ENCODE assay signal across 14 mouse cellular contexts in the genomic region with DNA sequence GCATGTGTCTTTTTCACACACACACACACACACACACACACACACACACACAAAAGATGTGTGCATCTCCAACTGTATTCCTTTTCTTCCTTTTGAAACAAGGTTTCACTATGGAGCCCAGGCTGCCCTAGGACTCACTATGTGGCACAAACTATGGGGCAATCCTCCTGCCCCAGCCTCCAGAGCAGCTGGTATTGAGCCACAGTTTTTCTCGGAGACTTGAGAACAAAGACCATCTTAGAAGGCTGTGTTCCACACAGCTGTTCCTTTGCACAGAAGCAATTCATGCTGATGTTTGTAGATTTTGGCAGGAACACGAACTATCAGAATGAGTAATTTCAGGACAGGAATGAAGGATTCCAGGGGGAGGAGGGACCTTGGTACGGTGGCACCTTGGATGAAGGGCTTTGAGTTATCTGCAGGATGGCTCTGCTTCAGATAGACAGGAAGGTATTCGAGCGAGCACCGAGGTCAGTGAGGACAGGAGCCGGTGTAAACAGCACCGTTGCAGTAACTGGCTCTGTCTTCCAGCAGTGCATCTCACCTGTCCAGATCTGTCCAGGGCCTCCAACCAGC. TPM values are rescaled to one million over a fixed set of nuclear protein-coding genes. Genes with fewer than 3 reads are reported as not detected.
DNase-seq lines count a peak whose midpoint lies in the region; ATAC-seq and TF ChIP-seq lines count a peak whose summit lies in the region.
"Had no signal": no experiment of that assay in that cellular context is flagged by ENCODE, and none has a peak within 500 bp of the region (broad histone marks: within the 10 kb centered on the region; RNA-seq: fewer than 3 reads in every experiment).

No protein-coding gene starts in this region.

- no peaks in the 10 kb centered on the region for H3K9me3 ChIP-seq in forebrain, embryonic 13.5 days (replicated peaks)
- H3K9me3 ChIP-seq in forebrain, postnatal 0 days (ENCODE audit: low read length), result no peaks in the 10 kb centered on the region
- no peaks in the 10 kb centered on the region for H3K9me3 ChIP-seq in lung, embryonic 16.5 days (ENCODE audit: control insufficient read depth, low read length)
- H3K9me3 ChIP-seq in lung, postnatal 0 days (ENCODE audit: low read length), result no peaks in the 10 kb centered on the region
- H3K9me3 ChIP-seq in limb, embryonic 10.5 days (replicated peaks), result no peaks in the 10 kb centered on the region
- H3K9me3 ChIP-seq in neural tube, embryonic 15.5 days (replicated peaks), result no peaks in the 10 kb centered on the region
- H3K9me3 ChIP-seq: embryonic facial prominence, embryonic 13.5 days had no signal

- TF ChIP-seq EP300 in lung, postnatal 0 days (IDR thresholded peaks at IDR 0.05), result no peak

- H3K4me3 ChIP-seq in forebrain, embryonic 13.5 days, result no peak overlapping the region
- H3K4me3 ChIP-seq in forebrain, postnatal 0 days (ENCODE audit: low read depth, low read length), result no peak overlapping the region
- H3K4me3 ChIP-seq in lung, embryonic 16.5 days (ENCODE audit: low read length), result no peak overlapping the region
- H3K4me3 ChIP-seq in lung, postnatal 0 days (ENCODE audit: low read depth, low read length), result no peak overlapping the region
- no peak overlapping the region for H3K4me3 ChIP-seq in limb, embryonic 10.5 days
- H3K4me3 ChIP-seq in neural tube, embryonic 15.5 days (replicated peaks), result no peak overlapping the region
- H3K4me3 ChIP-seq: embryonic facial prominence, embryonic 13.5 days had no signal

- H3K27ac ChIP-seq in forebrain, embryonic 13.5 days, result peak overlapping the region; percentile 71
- no peak overlapping the region; the same call in 1 of the 2 replicates for H3K27ac ChIP-seq in forebrain, postnatal 0 days (ENCODE audit: low read depth, low read length)
- H3K27ac ChIP-seq in lung, embryonic 16.5 days (ENCODE audit: low read length), result peak overlapping the region; percentile 12; the same call in 1 of the 2 replicates
- no peak overlapping the region for H3K27ac ChIP-seq in lung, postnatal 0 days (ENCODE audit: low read length)
- H3K27ac ChIP-seq in limb, embryonic 10.5 days, result peak overlapping the region; percentile 50; the same call in 1 of the 2 replicates
- H3K27ac ChIP-seq in neural tube, embryonic 15.5 days (replicated peaks), result peak overlapping the region; percentile 7; the same call in 1 of the 2 replicates

- peaks cover 35% of the 10 kb centered on the region for H3K4me1 ChIP-seq in forebrain, embryonic 13.5 days
- H3K4me1 ChIP-seq in forebrain, postnatal 0 days (ENCODE audit: insufficient read depth), result peaks cover 15% of the 10 kb centered on the region
- H3K4me1 ChIP-seq in lung, embryonic 16.5 days (replicated peaks; ENCODE audit: control insufficient read depth, insufficient read depth, low read length), result peaks cover 41% of the 10 kb centered on the region
- peaks cover 30% of the 10 kb centered on the region for H3K4me1 ChIP-seq in lung, postnatal 0 days (ENCODE audit: insufficient read depth, low read depth, low read length)
- H3K4me1 ChIP-seq in limb, embryonic 10.5 days, result peaks cover 43% of the 10 kb centered on the region
- H3K4me1 ChIP-seq in neural tube, embryonic 15.5 days, result peaks cover 45% of the 10 kb centered on the region

- DNase-seq in forebrain, postnatal 0 days, result no peak
- no peak for DNase-seq in lung, postnatal 0 days (ENCODE audit: low spot score)
- no peak for DNase-seq in limb, embryonic 10.5 days (ENCODE audit: low spot score)
- no peak for DNase-seq in layer of hippocampus, adult 18-20 months (ENCODE audit: low spot score in 2 of 2)
- DNase-seq: cerebellum, adult 11 months; gastrocnemius, postnatal 10 days; lung, adult 18-20 months; right cerebral cortex, postnatal 4 days had no signal

- 73% methylated on average over 8 of the region's 8 CpGs for WGBS in forebrain, embryonic 13.5 days
- WGBS in forebrain, postnatal 0 days, result 60% methylated on average over 8 of the region's 8 CpGs
- WGBS in lung, embryonic 16.5 days, result 36% methylated on average over 8 of the region's 8 CpGs
- WGBS in lung, postnatal 0 days, result 39% methylated on average over 8 of the region's 8 CpGs
- WGBS in limb, embryonic 10.5 days, result 82% methylated on average over 8 of the region's 8 CpGs
- WGBS in neural tube, embryonic 15.5 days, result 69% methylated on average over 8 of the region's 8 CpGs

- no peak overlapping the region for H3K4me2 ChIP-seq in forebrain, embryonic 13.5 days
- H3K4me2 ChIP-seq in forebrain, postnatal 0 days (ENCODE audit: low read depth), result no peak overlapping the region
- no peak overlapping the region for H3K4me2 ChIP-seq in lung, embryonic 16.5 days (ENCODE audit: low read depth, low read length)
- H3K4me2 ChIP-seq in lung, postnatal 0 days (replicated peaks; ENCODE audit: low read depth, low read length), result no peak overlapping the region
- no peak overlapping the region for H3K4me2 ChIP-seq in neural tube, embryonic 15.5 days
- H3K4me2 ChIP-seq: embryonic facial prominence, embryonic 13.5 days had no signal

- no peak for TF ChIP-seq CTCF in forebrain, postnatal 0 days (IDR thresholded peaks at IDR 0.05; ENCODE audit: low read depth)
- TF ChIP-seq CTCF in lung, postnatal 0 days (IDR thresholded peaks at IDR 0.05), result no peak

- H3K27me3 ChIP-seq in forebrain, embryonic 13.5 days, result no peaks in the 10 kb centered on the region
- H3K27me3 ChIP-seq in forebrain, postnatal 0 days (ENCODE audit: insufficient read depth, low read length), result no peaks in the 10 kb centered on the region
- no peaks in the 10 kb centered on the region for H3K27me3 ChIP-seq in lung, embryonic 16.5 days (ENCODE audit: control insufficient read depth, insufficient read depth, low read depth, low read length)
- H3K27me3 ChIP-seq in lung, postnatal 0 days (replicated peaks; ENCODE audit: insufficient read depth, low read length), result no peaks in the 10 kb centered on the region
- no peaks in the 10 kb centered on the region for H3K27me3 ChIP-seq in limb, embryonic 10.5 days (ENCODE audit: low read depth, poor library complexity, severe bottlenecking)
- no peaks in the 10 kb centered on the region for H3K27me3 ChIP-seq in neural tube, embryonic 15.5 days (replicated peaks)
- H3K27me3 ChIP-seq: CH12.LX; embryonic facial prominence, embryonic 13.5 days had no signal

- H3K36me3 ChIP-seq in forebrain, embryonic 13.5 days (ENCODE audit: poor library complexity, severe bottlenecking), result no peaks in the 10 kb centered on the region
- no peaks in the 10 kb centered on the region for H3K36me3 ChIP-seq in forebrain, postnatal 0 days (ENCODE audit: insufficient read depth)
- H3K36me3 ChIP-seq in lung, embryonic 16.5 days (ENCODE audit: control insufficient read depth, insufficient read depth, low read length), result no peaks in the 10 kb centered on the region
- H3K36me3 ChIP-seq in lung, postnatal 0 days (ENCODE audit: insufficient read depth, low read length), result 0 out of 2 replicates have a peak, but pooled peaks cover 4% of the 10 kb centered on the region
- peaks cover 4% of the 10 kb centered on the region; the same call in 1 of the 2 replicates for H3K36me3 ChIP-seq in limb, embryonic 10.5 days
- H3K36me3 ChIP-seq in neural tube, embryonic 15.5 days, result no peaks in the 10 kb centered on the region
- H3K36me3 ChIP-seq: embryonic facial prominence, embryonic 13.5 days had no signal

- no peak overlapping the region for H3K9ac ChIP-seq in forebrain, embryonic 13.5 days
- H3K9ac ChIP-seq in forebrain, postnatal 0 days, result no peak overlapping the region
- no peak overlapping the region for H3K9ac ChIP-seq in lung, embryonic 16.5 days (ENCODE audit: low read length)
- H3K9ac ChIP-seq in lung, postnatal 0 days (replicated peaks; ENCODE audit: low read depth), result no peak overlapping the region
- H3K9ac ChIP-seq in neural tube, embryonic 15.5 days (replicated peaks), result no peak overlapping the region
- H3K9ac ChIP-seq: embryonic facial prominence, embryonic 13.5 days had no signal

- no peak for ATAC-seq in forebrain, embryonic 13.5 days
- ATAC-seq in forebrain, postnatal 0 days, result no peak
- ATAC-seq in lung, embryonic 16.5 days (ENCODE audit: low read depth), result no peak
- ATAC-seq in lung, postnatal 0 days, result no peak
- ATAC-seq in neural tube, embryonic 15.5 days (ENCODE audit: low FRiP score), result no peak
- no peak for ATAC-seq in megakaryocyte-erythroid progenitor cell, adult 5-6 weeks (replicated peaks; ENCODE audit: low FRiP score, low TSS enrichment, poor library complexity, severe bottlenecking)

RNA-seq across cellular contexts. Expression of gene Abhd2, which starts 35.5 kb away (rescaled TPM):
- 16.9 and 17.3 TPM in 2 replicates for polyA plus RNA-seq in forebrain, embryonic 13.5 days (2015; fragmentation: Nextera tagmentation; extraction: Ambion mirVana)
- total RNA-seq in forebrain, postnatal 0 days (2014; rRNA removed), result 66.8 and 88.0 TPM in 2 replicates
- polyA plus RNA-seq in forebrain, postnatal 0 days (2015; fragmentation: Nextera tagmentation; extraction: Ambion mirVana), result 22.5 and 26.0 TPM in 2 replicates
- 22.8 and 24.9 TPM in 2 replicates for polyA plus RNA-seq in lung, embryonic 16.5 days (2015; fragmentation: Nextera tagmentation; extraction: Ambion mirVana)
- polyA plus RNA-seq in lung, postnatal 0 days (2015; fragmentation: Nextera tagmentation; extraction: Ambion mirVana), result 22.8 and 25.2 TPM in 2 replicates
- polyA plus RNA-seq in limb, embryonic 10.5 days (2016; fragmentation: Nextera tagmentation; extraction: Ambion mirVana), result 6.3 and 7.0 TPM in 2 replicates
- polyA plus RNA-seq in neural tube, embryonic 15.5 days (2015; fragmentation: Nextera tagmentation; extraction: Ambion mirVana), result 15.6 TPM in 2 replicates
- total RNA-seq in megakaryocyte-erythroid progenitor cell, adult 5-6 weeks (2014; fragmentation: Nextera tagmentation), result 23.6 and 25.4 TPM in 2 replicates
- 13.0 and 13.9 TPM in 2 replicates for total RNA-seq in megakaryocyte-erythroid progenitor cell, adult 5-6 weeks (2017)
- 10 to 100 TPM; 62.0 to 65.6 TPM for total RNA-seq in layer of hippocampus, adult 18-20 months (2021)

Comparison
In these comparisons a context has a peak if more than half of its experiments do, and no peak if none do; other contexts are left out.
1. H3K27ac ChIP-seq: peak in forebrain, embryonic 13.5 days (single experiment), lung, embryonic 16.5 days (single experiment), limb, embryonic 10.5 days (single experiment) and neural tube, embryonic 15.5 days (single experiment); none in forebrain, postnatal 0 days (single experiment) and lung, postnatal 0 days (single experiment).